Mouse (Mus musculus) retina, postnatal 1 day (tissue): Measurements from ENCODE around the gene Gm20388.
A peak's percentile ranks its signal among the peaks of the same experiment; 100 is the strongest.

ENCODE experiments used
- DNase-seq: peaks from one replicate; pipeline ENCODE4 v3.0.0-alpha.2; 2012

Gene Gm20388

DNA sequence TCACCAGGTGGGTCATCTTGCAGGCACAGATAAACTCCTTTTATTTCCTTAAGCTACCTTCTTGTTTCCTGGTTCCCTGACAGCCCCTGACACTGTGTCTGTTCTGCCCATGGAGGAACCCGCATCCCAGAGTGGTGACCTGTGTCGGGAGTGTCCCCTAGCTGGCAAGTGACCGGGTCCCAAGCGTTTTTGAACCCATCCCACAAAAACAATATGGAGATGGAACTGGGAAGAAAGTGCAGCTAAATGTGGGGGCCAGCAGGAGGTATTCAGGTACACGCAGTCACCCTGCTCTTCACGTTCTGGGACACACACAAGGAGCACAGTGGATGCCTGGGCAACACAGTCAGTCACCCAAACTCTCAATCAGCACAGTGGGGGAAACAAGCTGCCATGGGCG lies 2035.7 kb downstream of the Gm20388 start:
- no peak for DNase-seq

DNA sequence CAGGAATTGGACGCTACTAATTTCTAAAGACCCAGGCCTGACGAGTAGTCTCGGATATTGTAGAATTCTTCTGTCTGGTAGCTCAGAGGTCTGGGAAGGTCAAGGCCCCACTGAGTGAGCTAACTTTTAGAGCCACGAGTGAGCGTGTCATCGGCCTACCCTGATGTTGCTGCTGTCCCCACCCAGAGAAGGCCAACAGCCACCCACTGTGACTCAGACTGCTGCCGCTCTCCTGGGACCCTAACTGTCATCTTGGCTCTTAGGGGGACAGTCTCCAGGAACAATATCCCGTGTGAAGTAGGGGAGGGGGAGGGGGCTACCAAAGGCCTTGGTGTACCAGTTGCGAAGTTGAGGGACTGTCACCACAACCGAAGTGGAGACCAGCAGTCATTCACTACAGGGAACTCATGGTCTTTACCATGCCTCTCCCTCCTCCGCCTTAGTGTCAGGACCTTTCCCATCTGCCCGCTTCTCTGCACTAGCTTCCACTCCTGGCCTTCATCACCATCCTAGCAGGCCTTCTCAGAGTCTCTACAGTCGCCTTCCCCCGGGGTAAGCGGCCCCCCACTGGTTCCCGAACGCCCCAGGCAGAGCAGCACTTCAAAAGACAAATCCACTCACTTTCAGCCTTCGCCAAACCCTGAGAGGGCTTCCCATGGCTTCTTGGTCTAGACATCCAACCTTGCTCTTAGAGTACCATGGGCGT lies 2036.6 kb downstream of the Gm20388 start:
- DNase-seq: no peak

GRCm38 (mm10) chr8:121947753-121948141 lies 2037.1 kb downstream of the Gm20388 start:
- peak; percentile 96 for DNase-seq

GRCm38 (mm10) chr8:121948321-121949145 lies 2037.9 kb downstream of the Gm20388 start:
- no peak for DNase-seq

- DNase-seq: no peak
These were observed 2038.7 kb downstream of the Gm20388 start, which contains the start of gene Banp for GRCm38 (mm10) chr8:121949222-121949800. Gene Banp, plus strand, starts transcription at chr8:121949750.

DNA sequence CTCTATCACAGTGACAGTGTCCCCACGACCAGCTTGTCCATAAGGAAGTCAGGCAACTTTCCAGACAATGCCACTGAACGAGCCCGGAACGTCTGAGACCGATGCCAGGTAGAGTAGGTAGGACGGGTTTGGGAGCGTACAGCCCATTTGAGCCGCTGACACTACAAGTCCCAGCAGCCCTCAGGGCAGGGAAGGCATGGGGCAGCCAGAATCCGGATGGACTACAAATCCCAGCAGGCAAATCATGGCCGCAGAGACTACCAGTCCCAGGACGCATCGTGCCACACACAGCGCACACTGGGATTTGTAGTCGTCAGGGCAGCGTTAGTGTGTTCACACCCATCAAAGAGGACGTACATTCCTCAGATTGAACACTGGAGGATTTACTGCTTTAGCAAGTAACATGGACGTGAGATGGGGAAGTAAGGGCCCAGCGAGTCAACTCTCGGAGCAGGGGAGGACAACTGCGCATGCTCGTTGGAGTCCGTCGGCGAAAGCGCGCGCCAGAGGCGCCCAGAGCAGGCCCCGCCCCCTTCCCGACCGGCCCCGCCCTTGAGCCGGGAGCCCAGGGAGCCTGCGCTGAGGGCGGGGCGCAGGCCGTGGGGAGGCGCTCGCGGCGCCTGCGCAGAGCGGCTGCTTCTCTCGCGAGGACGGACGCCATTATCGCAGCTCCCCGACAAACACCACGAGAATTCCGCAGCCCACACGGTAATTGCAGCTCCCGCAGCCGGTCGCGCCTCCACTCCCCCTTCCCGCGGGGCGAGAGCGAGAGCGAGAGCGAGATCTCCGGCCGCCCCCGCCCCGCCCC lies 2039.5 kb downstream of the Gm20388 start:
- DNase-seq: peak; percentile 99

GRCm38 (mm10) chr8:121950749-121951655 lies 2040.4 kb downstream of the Gm20388 start:
- peak; percentile 48 for DNase-seq

GRCm38 (mm10) chr8:121951656-121952009 lies 2041.0 kb downstream of the Gm20388 start:
- no peak for DNase-seq

- DNase-seq: no peak
These were observed 2041.5 kb downstream of the Gm20388 start for GRCm38 (mm10) chr8:121952122-121952521.

DNA sequence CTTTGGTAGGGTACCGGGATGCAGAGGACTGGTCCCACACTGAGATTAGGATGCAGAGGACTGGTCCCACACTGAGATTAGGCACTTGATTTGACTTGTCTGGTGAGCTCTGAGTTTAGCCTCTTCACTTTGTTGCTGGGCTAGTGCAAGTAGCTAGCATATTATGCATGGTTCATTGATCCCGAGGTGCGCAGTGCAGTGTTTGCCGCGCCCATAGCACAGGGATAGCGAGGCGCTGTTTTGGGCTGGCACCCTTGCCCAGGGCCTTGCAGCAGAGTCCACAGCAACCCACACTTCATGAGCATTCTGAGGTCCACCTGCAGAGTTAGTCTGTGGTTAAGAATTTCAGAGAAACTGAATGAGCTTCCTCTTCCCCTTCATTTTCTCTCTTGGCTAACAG lies 2042.2 kb downstream of the Gm20388 start:
- peak; percentile 20 for DNase-seq

GRCm38 (mm10) chr8:121953821-121954545 lies 2043.3 kb downstream of the Gm20388 start:
- DNase-seq: no peak

GRCm38 (mm10) chr8:121954981-121955555 lies 2044.4 kb downstream of the Gm20388 start:
- no peak for DNase-seq

DNA sequence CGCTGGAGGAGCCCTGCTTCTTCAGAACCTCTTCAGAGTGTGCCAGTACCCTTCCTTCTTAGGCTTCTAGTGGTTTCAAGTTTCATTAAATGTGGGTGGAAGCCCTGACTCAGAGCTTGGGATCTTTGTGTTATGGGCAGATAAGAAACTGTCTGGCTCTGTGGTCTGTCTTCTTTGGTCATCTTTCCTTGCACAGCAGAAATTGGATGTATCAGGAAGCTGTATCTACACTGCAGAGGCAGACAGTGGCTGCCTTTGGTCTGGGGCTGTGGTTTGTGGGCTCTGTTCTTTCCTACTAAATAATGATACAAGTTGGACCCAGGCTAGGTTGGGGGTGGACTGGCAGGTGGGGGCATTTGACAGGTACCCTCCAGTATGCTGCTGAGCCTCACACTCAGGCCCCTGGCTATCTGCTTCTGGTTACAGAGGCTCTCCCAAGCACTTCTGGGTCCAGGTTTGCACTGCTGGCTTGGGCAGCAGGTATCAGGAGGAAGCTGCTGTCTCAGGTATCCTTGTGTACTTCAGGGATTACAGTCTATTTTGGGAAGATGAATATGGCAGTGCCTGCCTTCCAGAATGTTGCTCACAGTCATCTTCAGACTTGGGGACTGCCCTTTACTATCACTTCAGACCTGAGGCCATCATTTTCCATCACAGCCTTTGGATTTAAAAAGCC lies 2045.3 kb downstream of the Gm20388 start:
- no peak for DNase-seq

GRCm38 (mm10) chr8:121958395-121958794 lies 2047.8 kb downstream of the Gm20388 start:
- DNase-seq: no peak

- DNase-seq: no peak
These were observed 2052.3 kb downstream of the Gm20388 start for GRCm38 (mm10) chr8:121962892-121963291.

GRCm38 (mm10) chr8:121964716-121965512 lies 2054.3 kb downstream of the Gm20388 start:
- DNase-seq: no peak

DNA sequence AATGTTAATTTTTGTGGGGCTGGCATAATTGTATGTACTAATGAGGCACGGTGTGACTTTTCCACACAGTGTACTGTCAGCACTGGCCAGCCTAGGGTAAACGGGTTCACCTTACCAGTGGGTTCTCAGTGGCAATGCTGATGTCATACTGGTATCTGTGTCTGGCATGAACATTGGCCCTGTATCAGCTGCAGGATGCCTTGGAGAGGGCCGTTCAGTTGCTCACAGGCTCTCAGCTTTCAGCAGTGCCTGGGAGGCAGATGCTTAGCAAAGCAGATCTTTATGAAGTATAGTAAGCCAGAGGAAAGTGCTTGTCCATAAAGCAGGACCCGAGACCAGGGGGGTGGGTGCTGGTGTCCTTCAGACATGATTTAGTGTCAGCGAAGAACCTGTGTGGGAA lies 2055.5 kb downstream of the Gm20388 start:
- DNase-seq: no peak

GRCm38 (mm10) chr8:121966714-121967448 lies 2056.2 kb downstream of the Gm20388 start:
- peak; percentile 60 for DNase-seq

DNA sequence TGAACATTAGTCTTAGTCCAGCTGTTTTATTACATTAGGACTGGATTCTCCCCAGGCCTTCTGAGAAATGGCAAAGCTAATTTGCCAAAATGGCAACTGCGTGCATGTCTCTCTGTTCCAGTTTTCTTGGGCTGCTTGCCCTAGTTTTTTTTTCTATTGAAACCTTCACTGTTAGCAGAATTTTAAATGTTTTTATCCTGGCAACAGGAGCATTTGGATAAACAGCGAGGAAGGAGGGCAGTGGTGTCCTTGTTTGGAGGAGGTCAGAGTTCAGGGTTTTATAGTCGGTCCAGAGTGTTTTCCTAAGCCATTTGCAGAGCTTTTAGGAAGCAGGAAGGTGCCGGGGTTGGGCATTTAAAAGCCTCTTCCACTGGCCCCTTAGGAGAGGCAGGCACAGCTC lies 2057.3 kb downstream of the Gm20388 start:
- DNase-seq: no peak
